Mouse (Mus musculus) heart, postnatal 36 days (tissue): Measurements from ENCODE around the gene Olfr1309. TPM values are rescaled to one million over a fixed set of nuclear protein-coding genes. Genes with fewer than 3 reads are reported as not detected.
"Not testable (repeated sequence)": the region's sequence is repeated elsewhere in the genome, so short reads cannot be mapped to it uniquely, and the experiment has no call there.

Experiments
- DNase-seq, 2 experiments: peaks; one replicate each; pipeline ENCODE4 v3.0.0; 2021 to 2022
- intact Hi-C: fragments of 180-260 bp; cut with DNase I; formaldehyde crosslinking; loops from one replicate; pipeline ENCODE4 v1.15.1; 2025
- total RNA-seq, 2 experiments: library from RNA; stranded (reverse); gene quantifications; 2 replicates each; pipeline ENCODE4 v1.2.3; 2021

Gene Olfr1309
- total RNA-seq = not detected

- no peak for DNase-seq
Measured at GRCm38 (mm10) chr2:111990181-111990580, at the start of gene Olfr1309. TSS of gene Olfr1309 (minus strand) at chr2:111990281.

GRCm38 (mm10) chr2:112026971-112027370, 36.9 kb upstream of the Olfr1309 start:
- DNase-seq, intact Hi-C loops: not testable (repeated sequence)

More at GRCm38 (mm10) chr2:111990181-111990580, at the start of gene Olfr1309:
- intact Hi-C loops = no loop called here

GRCm38 (mm10) chr2:112024312-112024711, 34.2 kb upstream of the Olfr1309 start, which contains the start of gene Olfr1311:
TSS of gene Olfr1311 (minus strand) at chr2:112024412.
- DNase-seq = no peak
- intact Hi-C loops = no loop called here

- DNase-seq = no peak
- intact Hi-C loops = no loop called here
Measured at GRCm38 (mm10) chr2:112014900-112015299, 24.8 kb upstream of the Olfr1309 start.

- no peak for DNase-seq
- intact Hi-C loops = no loop called here
Measured at GRCm38 (mm10) chr2:112012608-112013007, 22.5 kb upstream of the Olfr1309 start, which contains the start of gene Olfr1310. TSS of gene Olfr1310 (minus strand) at chr2:112012708.

- intact Hi-C loops = no loop called here
- DNase-seq = no peak
Measured at GRCm38 (mm10) chr2:111964844-111965243, 25.2 kb downstream of the Olfr1309 start, which contains the start of gene Olfr1308. TSS of gene Olfr1308 (minus strand) at chr2:111964944.

GRCm38 (mm10) chr2:111949340-111949739, 40.7 kb downstream of the Olfr1309 start, which contains the start of gene Olfr1307:
TSS of gene Olfr1307 (minus strand) at chr2:111949440.
- no peak for DNase-seq
- intact Hi-C loops = no loop called here

Other genes starting within 250 kb of the Olfr1309 start
- gene Olfr1301, start 239.3 kb downstream of the Olfr1309 start, total RNA-seq = not detected
- not detected for gene Olfr1302, start 212.9 kb downstream of the Olfr1309 start, total RNA-seq
- not detected for gene Olfr1303, start 169.9 kb downstream of the Olfr1309 start, total RNA-seq
- not detected for gene Olfr1305, start 113.1 kb downstream of the Olfr1309 start, total RNA-seq
- not detected for gene Olfr1306, start 74.0 kb downstream of the Olfr1309 start, total RNA-seq
- gene Olfr1307, start 40.8 kb downstream of the Olfr1309 start, total RNA-seq = under 1 TPM; 0.03 TPM
- gene Olfr1308, start 25.3 kb downstream of the Olfr1309 start, total RNA-seq = not detected
- not detected for gene Olfr1310, start 22.4 kb upstream of the Olfr1309 start, total RNA-seq
- gene Olfr1311, start 34.1 kb upstream of the Olfr1309 start, total RNA-seq = not detected
- gene Olfr1312, start 60.0 kb upstream of the Olfr1309 start, total RNA-seq = not detected
- gene Olfr1313, start 87.6 kb upstream of the Olfr1309 start, total RNA-seq = not detected
- not detected for gene Olfr1314, start 106.5 kb upstream of the Olfr1309 start, total RNA-seq
- not detected for gene Olfr1315-ps1, start 125.2 kb upstream of the Olfr1309 start, total RNA-seq
- gene Olfr1316, start 144.7 kb upstream of the Olfr1309 start, total RNA-seq = not detected
- gene Olfr1317, start 150.0 kb upstream of the Olfr1309 start, total RNA-seq = not detected
- gene Olfr1318, start 163.9 kb upstream of the Olfr1309 start, total RNA-seq = not detected
- gene Lpcat4, start 249.2 kb upstream of the Olfr1309 start, total RNA-seq = 1 to 10 TPM; 2.3 to 2.5 TPM